Mouse (Mus musculus) liver (tissue): ENCODE measurements around the gene Cox5a.

Experiments
- DNase-seq: peaks from one replicate; pipeline ENCODE4 v3.0.0-alpha.2; 2020; ENCODE audit warnings: mixed read lengths

Cox5a gene

GRCm38 (mm10) chr9:57521056-57521911, at the start of gene Cox5a:
TSS of gene Cox5a (plus strand) at chr9:57521274.
- peak; percentile 95 for DNase-seq

GRCm38 (mm10) chr9:57485774-57486173, 35.3 kb upstream of the Cox5a start:
- peak; percentile 83 for DNase-seq

- no peak for DNase-seq
These were observed 33.3 kb upstream of the Cox5a start for GRCm38 (mm10) chr9:57487807-57488206.

GRCm38 (mm10) chr9:57493532-57493931, 27.5 kb upstream of the Cox5a start:
- DNase-seq: no peak

- no peak for DNase-seq
These were observed 26.1 kb upstream of the Cox5a start for GRCm38 (mm10) chr9:57494970-57495369.

GRCm38 (mm10) chr9:57497236-57497635, 23.8 kb upstream of the Cox5a start:
- no peak for DNase-seq

GRCm38 (mm10) chr9:57498536-57498935, 22.5 kb upstream of the Cox5a start:
- no peak for DNase-seq

- DNase-seq: no peak
These were observed 19.6 kb upstream of the Cox5a start for GRCm38 (mm10) chr9:57501452-57501851.

- DNase-seq: no peak
These were observed 19.2 kb upstream of the Cox5a start for GRCm38 (mm10) chr9:57501861-57502260.

- no peak for DNase-seq
These were observed 18.0 kb upstream of the Cox5a start for GRCm38 (mm10) chr9:57502911-57503621.

- DNase-seq: peak; percentile 66
These were observed 17.3 kb upstream of the Cox5a start, which contains the start of gene Rpp25 for GRCm38 (mm10) chr9:57503622-57504380. TSS of gene Rpp25 (plus strand) at chr9:57504026.

GRCm38 (mm10) chr9:57504381-57504700, 16.7 kb upstream of the Cox5a start:
- DNase-seq: peak; percentile 55

GRCm38 (mm10) chr9:57504891-57505290, 16.2 kb upstream of the Cox5a start:
- no peak for DNase-seq

- DNase-seq: peak; percentile 89
These were observed 15.4 kb upstream of the Cox5a start for GRCm38 (mm10) chr9:57505700-57506099.

GRCm38 (mm10) chr9:57510577-57510976, 10.5 kb upstream of the Cox5a start:
- no peak for DNase-seq

GRCm38 (mm10) chr9:57517113-57517512, 4.0 kb upstream of the Cox5a start:
- DNase-seq: peak; percentile 73

- DNase-seq: no peak
These were observed 559 bp upstream of the Cox5a start for GRCm38 (mm10) chr9:57520375-57521055.

GRCm38 (mm10) chr9:57522114-57522860, 1.2 kb downstream of the Cox5a start:
- no peak for DNase-seq

- DNase-seq: no peak
These were observed 1.8 kb downstream of the Cox5a start for GRCm38 (mm10) chr9:57522861-57523246.

- no peak for DNase-seq
These were observed 2.7 kb downstream of the Cox5a start for GRCm38 (mm10) chr9:57523754-57524153.

GRCm38 (mm10) chr9:57524439-57524838, 3.4 kb downstream of the Cox5a start:
- no peak for DNase-seq

- no peak for DNase-seq
These were observed 4.4 kb downstream of the Cox5a start for GRCm38 (mm10) chr9:57525516-57525915.
